Mouse (Mus musculus) hindbrain, postnatal 0 days (tissue): Measurements from ENCODE around the gene Hsd11b1. TPM values are rescaled to one million over a fixed set of nuclear protein-coding genes. Genes with fewer than 3 reads are reported as not detected.

Experiments
- ATAC-seq: fragments of 200-750 bp; cut with Nextera tagmentation; 2 replicates; pipeline ENCODE4 v1.8.0; 2017; ENCODE audit warnings: mild to moderate bottlenecking, moderate TSS enrichment, moderate library complexity
- DNase-seq: peaks from one replicate; pipeline ENCODE4 v3.0.0-alpha.2; 2015; ENCODE audit warnings: low spot score
- H3K27ac ChIP-seq: fragments of 300-500 bp; sonication (generic); 2 replicates; pipeline ENCODE4 v1.5.1; 2014; ENCODE audit warnings: mild to moderate bottlenecking
- H3K27me3 ChIP-seq: fragments of 300-500 bp; sonication (generic); 2 replicates; pipeline ENCODE4 v1.6.1; 2014; ENCODE audit warnings: low read length, mixed read lengths; ENCODE audit not compliant: insufficient read depth
- H3K36me3 ChIP-seq: fragments of 300-500 bp; sonication (generic); 2 replicates; pipeline ENCODE4 v1.6.1; 2014; ENCODE audit warnings: low read length, mixed read lengths; ENCODE audit not compliant: insufficient read depth
- H3K4me1 ChIP-seq: fragments of 300-500 bp; sonication (generic); 2 replicates; pipeline ENCODE4 v1.6.1; 2014; ENCODE audit warnings: antibody characterized with exemption, low read length, mixed read lengths; ENCODE audit not compliant: insufficient read depth
- H3K4me2 ChIP-seq: fragments of 300-500 bp; sonication (generic); 2 replicates; pipeline ENCODE4 v1.6.1; 2014; ENCODE audit warnings: low read depth, mild to moderate bottlenecking, low read length, moderate library complexity, mixed read lengths
- H3K4me3 ChIP-seq: fragments of 300-500 bp; sonication (generic); 2 replicates; pipeline ENCODE4 v1.5.1; 2014; ENCODE audit warnings: low read length
- H3K9ac ChIP-seq: fragments of 300-500 bp; sonication (generic); replicated peaks from 2 replicates; pipeline ENCODE4 v1.6.1; 2014; ENCODE audit warnings: mild to moderate bottlenecking, low read length, moderate library complexity, mixed read lengths
- H3K9me3 ChIP-seq: fragments of 300-500 bp; sonication (generic); 2 replicates; pipeline ENCODE4 v1.6.1; 2016; ENCODE audit warnings: low read length, mixed read lengths
- CTCF ChIP-seq: IDR thresholded peaks from 2 replicates; pipeline ENCODE4 v1.5.1; 2016; ENCODE audit warnings: antibody characterized with exemption, control low read depth, low read depth
- WGBS: fragments of 180-500 bp; shearing (Covaris S2); extraction: QIAGEN DNeasy Blood & Tissue Kit; methylation state at CpG from one replicate; pipeline ENCODE4 v1.1.7; 2014; 5-methylcytosine and 5-hydroxymethylcytosine counted together
- polyA plus RNA-seq: library from polyadenylated mRNA; unstranded; fragments of >200 nt; fragmentation: Nextera tagmentation; extraction: Ambion mirVana; gene quantifications from 2 replicates; pipeline ENCODE4 v1.2.1, GENCODE M21; 2015
- total RNA-seq: library from RNA; depleted of rRNA; stranded (reverse); fragments of >200 nt; gene quantifications from 2 replicates; pipeline ENCODE4 v1.2.3, GENCODE M21; 2014

The Hsd11b1 gene
- total and polyA plus RNA-seq, 2 experiments from 2014 or later, result 2.3 to 2.5 TPM

GRCm38 (mm10) chr1:193303096-193303495 is 39.2 kb upstream of the Hsd11b1 start:
- Histone ChIP-seq H3K9ac (no peak overlapping the region), H3K27me3 (no peaks in the 10 kb centered on the region), H3K36me3 (no peaks in the 10 kb centered on the region), H3K4me3 (no peak overlapping the region), H3K9me3 (no peaks in the 10 kb centered on the region), H3K4me2 (no peak overlapping the region), H3K4me1 (no peaks in the 10 kb centered on the region), H3K27ac (no peak overlapping the region)
- TF ChIP-seq CTCF, result no peak
- 79% methylated on average over 2 of the region's 2 CpGs for WGBS
- DNase-seq (no peak), ATAC-seq (no peak)

- Histone ChIP-seq H3K27ac (no peak overlapping the region), H3K9ac (no peak overlapping the region), H3K4me1 (no peaks in the 10 kb centered on the region), H3K36me3 (no peaks in the 10 kb centered on the region), H3K27me3 (no peaks in the 10 kb centered on the region), H3K4me3 (no peak overlapping the region), H3K9me3 (no peaks in the 10 kb centered on the region), H3K4me2 (no peak overlapping the region)
- TF ChIP-seq CTCF, result no peak
- 76% methylated on average over 8 of the region's 8 CpGs for WGBS
- no peak for DNase-seq
- no peak for ATAC-seq
These were observed 38.2 kb upstream of the Hsd11b1 start for GRCm38 (mm10) chr1:193302093-193302405.

- Histone ChIP-seq H3K4me3 (no peak overlapping the region), H3K4me2 (no peak overlapping the region), H3K27me3 (no peaks in the 10 kb centered on the region), H3K9me3 (no peaks in the 10 kb centered on the region), H3K4me1 (no peaks in the 10 kb centered on the region), H3K27ac (no peak overlapping the region), H3K36me3 (no peaks in the 10 kb centered on the region), H3K9ac (no peak overlapping the region)
- DNase-seq, result no peak
- 75% methylated on average over 6 of the region's 6 CpGs for WGBS
- no peak for TF ChIP-seq CTCF
- no peak for ATAC-seq
These were observed 37.6 kb upstream of the Hsd11b1 start for GRCm38 (mm10) chr1:193301216-193302092.

- no peak overlapping the region for H3K4me2 ChIP-seq
- no peaks in the 10 kb centered on the region for H3K27me3 ChIP-seq
- no peaks in the 10 kb centered on the region for H3K36me3 ChIP-seq
- no peak for ATAC-seq
- no peaks in the 10 kb centered on the region for H3K4me1 ChIP-seq
- no peak overlapping the region for H3K27ac ChIP-seq
- no peak overlapping the region for H3K9ac ChIP-seq
- no peak for TF ChIP-seq CTCF
- H3K9me3 ChIP-seq, result no peaks in the 10 kb centered on the region
- WGBS, result 82% methylated on average over 1 of the region's 1 CpGs
- H3K4me3 ChIP-seq, result no peak overlapping the region
- DNase-seq, result no peak
These were observed 36.1 kb upstream of the Hsd11b1 start for GRCm38 (mm10) chr1:193299995-193300394.

GRCm38 (mm10) chr1:193298141-193298765 is 34.4 kb upstream of the Hsd11b1 start:
- H3K4me3 ChIP-seq, result no peak overlapping the region
- H3K36me3 ChIP-seq, result no peaks in the 10 kb centered on the region
- no peak overlapping the region for H3K4me2 ChIP-seq
- H3K9me3 ChIP-seq, result no peaks in the 10 kb centered on the region
- no peaks in the 10 kb centered on the region for H3K27me3 ChIP-seq
- TF ChIP-seq CTCF, result no peak
- no peaks in the 10 kb centered on the region for H3K4me1 ChIP-seq
- ATAC-seq (no peak), DNase-seq (peak; percentile 20)
- H3K27ac ChIP-seq, result no peak overlapping the region
- H3K9ac ChIP-seq, result no peak overlapping the region
- 48% methylated on average over 3 of the region's 3 CpGs for WGBS

GRCm38 (mm10) chr1:193295920-193296319 is 32.0 kb upstream of the Hsd11b1 start:
- H3K9ac ChIP-seq, result no peak overlapping the region
- WGBS, result 86% methylated on average over 5 of the region's 5 CpGs

GRCm38 (mm10) chr1:193293926-193294325 is 30.1 kb upstream of the Hsd11b1 start:
- Histone ChIP-seq H3K4me1 (no peaks in the 10 kb centered on the region), H3K36me3 (no peaks in the 10 kb centered on the region), H3K27ac (no peak overlapping the region), H3K9ac (no peak overlapping the region), H3K4me3 (no peak overlapping the region), H3K27me3 (no peaks in the 10 kb centered on the region), H3K9me3 (no peaks in the 10 kb centered on the region), H3K4me2 (no peak overlapping the region)
- DNase-seq, result no peak
- ATAC-seq, result no peak
- TF ChIP-seq CTCF, result no peak
- WGBS, result 59% methylated on average over 3 of the region's 3 CpGs

More at GRCm38 (mm10) chr1:193295920-193296319, 32.0 kb upstream of the Hsd11b1 start:
- no peak overlapping the region for H3K4me2 ChIP-seq
- TF ChIP-seq CTCF, result no peak
- H3K27ac ChIP-seq, result no peak overlapping the region
- H3K4me3 ChIP-seq, result no peak overlapping the region
- H3K4me1 ChIP-seq, result no peaks in the 10 kb centered on the region
- DNase-seq (no peak), ATAC-seq (no peak)
- no peaks in the 10 kb centered on the region for H3K9me3 ChIP-seq
- H3K36me3 ChIP-seq, result no peaks in the 10 kb centered on the region
- no peaks in the 10 kb centered on the region for H3K27me3 ChIP-seq
